Mouse (Mus musculus) urinary bladder, postnatal 14 days (tissue): ENCODE results near the gene Hck.

ENCODE experiments used
- DNase-seq: peaks from one replicate; pipeline ENCODE4 v3.0.0; 2021; ENCODE audit warnings: low spot score

The Hck gene

GRCm38 (mm10) chr2:153090551-153091165, 17.6 kb upstream of the Hck start:
- peak; percentile 60 for DNase-seq

- no peak for DNase-seq
These were observed 1.1 kb upstream of the Hck start for GRCm38 (mm10) chr2:153107046-153107766.

DNA sequence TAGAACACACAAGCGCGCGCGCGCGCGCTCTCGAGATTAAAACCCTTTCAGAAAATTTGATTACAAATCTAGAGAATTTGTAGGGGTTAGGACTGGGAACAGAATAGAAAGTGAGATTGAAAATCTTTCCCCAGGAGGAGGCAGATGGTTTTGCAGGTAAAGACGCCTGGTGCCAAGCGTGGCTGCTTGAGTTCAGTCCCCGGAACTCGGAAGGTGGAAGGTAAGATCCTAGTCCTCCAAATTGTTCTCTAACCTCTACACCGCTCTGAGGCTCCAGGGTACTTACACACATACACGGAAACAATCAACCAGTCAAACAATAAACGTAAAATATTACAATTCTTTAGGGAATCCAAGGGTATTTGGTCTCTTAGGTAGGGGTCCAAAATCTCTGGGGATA, 466 bp upstream of the Hck start:
- DNase-seq, result no peak

GRCm38 (mm10) chr2:153109596-153109995, 1.3 kb downstream of the Hck start:
- DNase-seq, result no peak

DNA sequence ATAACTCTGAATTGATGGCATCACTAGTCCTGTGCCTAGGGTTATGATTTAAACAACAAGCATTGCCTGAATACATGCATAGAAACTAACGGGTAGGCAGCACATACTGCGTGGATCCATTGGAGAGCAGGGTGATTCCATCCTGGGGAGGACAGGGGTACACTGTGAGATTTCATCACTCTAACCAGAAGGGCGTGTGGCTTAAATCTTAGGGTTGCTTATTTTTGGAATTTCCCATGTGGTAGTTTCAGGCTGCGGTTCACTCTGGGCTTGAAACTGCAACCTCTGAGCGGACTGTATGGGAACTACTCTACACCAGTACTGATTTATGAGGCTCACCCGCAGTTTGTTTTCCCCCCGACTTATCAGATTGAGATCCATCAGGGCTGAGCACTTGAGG, 3.0 kb downstream of the Hck start:
- no peak for DNase-seq

GRCm38 (mm10) chr2:153115679-153116081, 7.4 kb downstream of the Hck start:
- no peak for DNase-seq

GRCm38 (mm10) chr2:153117051-153117486, 8.8 kb downstream of the Hck start:
- DNase-seq, result peak; percentile 24

DNA sequence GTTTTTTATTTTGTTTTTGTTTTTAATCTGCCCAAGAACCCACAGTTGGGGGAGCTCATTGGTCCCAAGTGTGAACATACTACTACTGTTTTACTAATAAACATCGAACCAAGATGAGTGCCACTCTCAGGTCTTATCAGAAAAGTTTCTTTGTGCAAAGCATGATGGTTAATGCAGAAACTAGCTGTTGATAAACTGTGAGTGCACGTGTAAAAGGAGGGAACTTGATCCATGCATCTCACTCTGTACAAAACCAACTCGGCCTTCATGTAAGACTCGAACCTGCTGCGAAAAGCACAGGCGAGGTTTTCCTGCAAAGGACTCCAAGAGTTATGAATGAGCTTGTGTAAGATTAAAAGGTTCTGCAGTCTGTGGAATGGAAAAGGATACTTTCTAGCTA, 11.2 kb downstream of the Hck start:
- DNase-seq, result no peak

GRCm38 (mm10) chr2:153120126-153120525, 11.9 kb downstream of the Hck start:
- no peak for DNase-seq

GRCm38 (mm10) chr2:153121821-153122615, 13.8 kb downstream of the Hck start:
- DNase-seq, result no peak

GRCm38 (mm10) chr2:153122701-153123100, 14.4 kb downstream of the Hck start:
- no peak for DNase-seq

- DNase-seq, result no peak
These were observed 17.6 kb downstream of the Hck start for GRCm38 (mm10) chr2:153125875-153126274.

DNA sequence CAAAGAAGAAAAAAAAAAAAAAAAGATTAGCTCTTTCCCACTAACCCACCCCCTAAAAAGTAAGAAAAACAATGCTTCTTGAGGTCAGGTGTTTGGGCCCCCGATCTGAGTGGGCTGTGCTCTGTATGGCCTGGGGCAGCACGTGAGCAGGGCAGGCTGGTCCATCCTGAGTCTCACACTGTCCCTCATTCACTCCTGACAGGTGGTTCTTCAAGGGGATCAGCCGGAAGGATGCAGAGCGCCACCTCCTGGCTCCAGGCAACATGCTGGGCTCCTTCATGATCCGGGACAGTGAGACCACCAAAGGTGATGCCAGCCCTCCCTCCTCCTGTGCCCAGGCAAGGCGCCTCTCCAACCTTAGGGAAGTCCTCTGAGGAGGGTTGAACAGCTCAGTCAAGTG, 22.8 kb downstream of the Hck start:
- DNase-seq, result peak; percentile 18

GRCm38 (mm10) chr2:153134237-153134636, 26.0 kb downstream of the Hck start:
- DNase-seq, result no peak

- DNase-seq, result no peak
These were observed 27.9 kb downstream of the Hck start for GRCm38 (mm10) chr2:153136211-153136610.

DNA sequence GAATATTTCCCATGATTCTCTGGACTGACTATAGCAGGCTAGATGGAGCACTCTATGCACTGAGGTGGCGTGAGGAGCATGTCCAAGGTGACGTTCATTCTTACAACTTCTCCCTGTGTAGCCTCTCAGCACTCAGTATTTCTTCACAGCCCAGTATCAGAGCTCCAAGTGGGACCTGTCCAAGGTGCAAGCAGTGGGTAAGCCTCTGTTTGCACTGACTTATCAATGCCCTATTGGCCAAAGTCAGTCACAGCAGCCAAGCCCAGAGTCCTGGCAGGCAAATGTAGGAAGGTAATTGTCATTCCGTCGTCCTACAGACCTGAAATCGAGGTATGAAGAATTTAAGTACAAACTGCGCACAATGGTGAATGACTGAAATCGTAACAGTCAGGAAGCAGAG, 30.9 kb downstream of the Hck start:
- DNase-seq, result no peak

- peak; percentile 13 for DNase-seq
These were observed 31.8 kb downstream of the Hck start for GRCm38 (mm10) chr2:153139996-153140613.

DNA sequence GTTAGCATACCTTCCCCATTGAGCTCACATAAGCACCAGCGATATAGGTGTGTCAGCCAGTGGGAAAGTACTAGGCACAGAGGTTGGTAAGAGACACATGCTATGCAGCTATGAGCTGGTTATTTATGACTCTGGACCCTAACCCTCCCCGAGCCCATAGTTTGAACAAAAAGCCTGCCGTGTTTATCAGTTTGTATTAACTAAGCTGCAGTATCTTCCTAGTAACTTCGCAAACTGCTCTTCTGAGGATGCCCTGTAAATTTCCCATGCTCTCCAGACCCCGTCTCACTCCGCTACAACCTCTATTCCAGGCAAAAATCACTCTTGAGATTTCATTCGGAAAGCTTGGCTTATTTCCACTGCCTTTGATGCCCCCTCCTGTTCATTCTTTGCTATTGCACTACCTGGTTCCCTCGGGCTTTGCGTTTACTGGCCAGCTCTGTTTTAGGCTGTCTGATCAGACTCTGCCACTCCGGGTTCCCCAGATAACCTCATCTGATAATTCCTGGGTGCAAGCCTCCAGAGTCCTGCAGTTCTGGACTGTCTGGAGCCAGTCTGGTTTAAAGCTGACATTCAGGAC, 34.4 kb downstream of the Hck start:
- peak; percentile 54 for DNase-seq

DNA sequence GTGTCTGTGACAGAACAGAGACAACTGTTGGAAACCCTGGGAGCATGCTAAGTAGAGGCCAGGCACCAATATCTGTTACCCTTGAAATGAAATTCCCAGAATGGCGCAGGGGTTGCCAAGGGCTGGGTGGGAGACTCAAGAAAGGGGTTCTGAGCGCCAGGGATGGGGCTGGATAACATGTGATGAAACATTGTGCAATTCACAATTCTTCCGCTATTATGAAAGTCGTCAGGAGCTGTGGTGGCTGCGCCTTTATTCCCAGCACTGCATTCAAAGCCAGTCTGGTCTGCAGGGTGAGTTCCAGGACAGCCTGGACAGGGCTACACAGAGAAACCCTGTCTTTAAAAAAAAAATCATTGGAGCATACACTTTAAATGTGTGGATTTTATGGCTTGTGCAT, 37.1 kb downstream of the Hck start:
- no peak for DNase-seq

DNA sequence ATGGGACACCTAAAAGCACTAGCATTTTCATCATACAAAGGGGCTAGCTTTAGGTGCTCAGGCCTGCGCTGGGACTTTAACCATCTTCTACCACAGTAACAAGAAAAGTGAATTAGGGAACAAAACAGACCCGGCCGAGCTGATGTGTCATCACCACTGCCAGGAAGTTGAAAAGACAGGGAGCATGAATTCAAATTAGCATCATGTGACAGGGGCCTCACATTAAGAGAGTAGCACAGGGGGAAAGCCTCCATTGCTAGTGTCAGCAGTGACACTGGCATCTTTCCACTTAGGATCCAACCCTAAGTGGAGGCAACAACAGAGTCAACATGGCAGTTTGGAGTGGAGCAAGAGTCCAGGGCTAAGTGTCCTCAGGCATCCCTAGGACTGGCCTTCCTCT, 39.0 kb downstream of the Hck start:
- DNase-seq, result no peak

GRCm38 (mm10) chr2:153147715-153148114, 39.4 kb downstream of the Hck start:
- peak; percentile 71 for DNase-seq

- DNase-seq, result no peak
These were observed 41.5 kb downstream of the Hck start for GRCm38 (mm10) chr2:153149742-153150141.
